Mouse (Mus musculus): Measurements from ENCODE around the gene Olfr1323.

Gene Olfr1323

DNA sequence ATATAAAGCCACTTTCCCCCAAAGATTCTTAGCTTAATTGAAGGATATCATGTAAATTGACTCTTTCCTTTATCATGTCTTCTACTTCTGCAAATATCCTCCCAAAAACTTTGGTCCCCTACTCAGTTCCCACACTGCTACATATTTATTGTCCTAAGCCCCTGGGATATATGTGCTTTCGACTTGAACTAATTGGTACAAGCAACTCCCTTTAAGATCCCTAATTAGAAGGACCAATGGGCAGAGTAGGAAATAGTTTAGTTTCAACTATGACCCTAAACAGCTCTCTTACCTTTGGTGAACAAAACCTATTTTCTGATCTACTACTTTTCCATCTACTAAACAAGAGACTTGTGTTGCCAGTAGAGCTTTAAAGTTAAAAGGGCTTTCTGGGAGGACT lies at the start of gene Olfr1323:
TSS of gene Olfr1323 (minus strand) at position 101 of the 400 bp plus-strand sequence.
- DNase-seq (ENCODE audit: low read depth, low spot score): no peak

- no peak for DNase-seq (ENCODE audit: low read depth, low spot score)
Observed at GRCm38 (mm10) chrX:50012242-50012641, 6.9 kb downstream of the Olfr1323 start.
